21 mouse cellular contexts compared by ENCODE assay signal in genomic region chr11:110237466-110237865, GRCm38 (mm10).
"Had no signal": no experiment of that assay in that cellular context is flagged by ENCODE, and none has a peak within 500 bp of the region (broad histone marks: within the 10 kb centered on the region; RNA-seq: fewer than 3 reads in every experiment).

No protein-coding gene starts in this region.

- H3K9me3 ChIP-seq: liver, embryonic 13.5 days; liver, embryonic 15.5 days; lung, embryonic 15.5 days; midbrain, embryonic 13.5 days; midbrain, embryonic 15.5 days had no signal

- DNase-seq: liver, embryonic 13.5 days; lung, adult 2 months; lung, postnatal 14 days; lung, postnatal 36 days; retina, postnatal 1 day; right cerebral cortex, adult 18-20 months; right cerebral cortex, postnatal 25 days; right cerebral cortex, postnatal 4 days; spleen, adult 18-20 months; thymus, adult 18-20 months; thymus, postnatal 14 days; thymus, postnatal 36 days had no signal

- ATAC-seq: lung, postnatal 0 days; midbrain, embryonic 13.5 days; midbrain, embryonic 15.5 days had no signal

- H3K4me3 ChIP-seq: liver, embryonic 13.5 days; liver, embryonic 15.5 days; lung, embryonic 15.5 days; megakaryocyte, embryonic 14.5 days; midbrain, embryonic 13.5 days; midbrain, embryonic 15.5 days; neural tube, embryonic 12.5 days had no signal

- H3K27ac ChIP-seq: liver, embryonic 13.5 days; liver, embryonic 15.5 days; lung, embryonic 15.5 days; macrophage; midbrain, embryonic 13.5 days; midbrain, embryonic 15.5 days; neural tube, embryonic 12.5 days had no signal

- H3K4me1 ChIP-seq: liver, embryonic 13.5 days; liver, embryonic 15.5 days; lung, embryonic 15.5 days; midbrain, embryonic 13.5 days; midbrain, embryonic 15.5 days; neural tube, embryonic 12.5 days had no signal

- H3K9ac ChIP-seq: liver, embryonic 13.5 days; liver, embryonic 15.5 days; lung, embryonic 15.5 days; midbrain, embryonic 13.5 days; midbrain, embryonic 15.5 days; neural tube, embryonic 12.5 days had no signal

- H3K27me3 ChIP-seq: liver, embryonic 13.5 days; liver, embryonic 15.5 days; lung, embryonic 15.5 days; megakaryocyte, embryonic 14.5 days; midbrain, embryonic 13.5 days; midbrain, embryonic 15.5 days; neural tube, embryonic 12.5 days had no signal

- H3K36me3 ChIP-seq: liver, embryonic 13.5 days; lung, embryonic 15.5 days; midbrain, embryonic 13.5 days; midbrain, embryonic 15.5 days; neural tube, embryonic 12.5 days had no signal

- H3K4me2 ChIP-seq: liver, embryonic 13.5 days; liver, embryonic 15.5 days; lung, embryonic 15.5 days; midbrain, embryonic 11.5 days; midbrain, embryonic 13.5 days; midbrain, embryonic 15.5 days; neural tube, embryonic 12.5 days had no signal
